Mouse (Mus musculus): ENCODE measurements around the gene Aox3. TPM values are rescaled to one million over a fixed set of nuclear protein-coding genes. Genes with fewer than 3 reads are reported as not detected.
A peak's percentile ranks its signal among the peaks of the same experiment; 100 is the strongest.

The Aox3 gene
- polyA plus RNA-seq, 1 experiment: 3.6 TPM

GRCm38 (mm10) chr1:58102494-58102893 lies 10.4 kb upstream of the Aox3 start:
- DNase-seq (ENCODE audit: extremely low spot score in 1 of 2, low spot score in 1 of 2): no peak

GRCm38 (mm10) chr1:58105685-58106084 lies 7.2 kb upstream of the Aox3 start:
- no peak for DNase-seq (ENCODE audit: extremely low spot score in 1 of 2, low spot score in 1 of 2)

- DNase-seq (ENCODE audit: extremely low spot score in 1 of 2, low spot score in 1 of 2): no peak
Observed at GRCm38 (mm10) chr1:58107066-58107465, 5.9 kb upstream of the Aox3 start.

GRCm38 (mm10) chr1:58110241-58110640 lies 2.7 kb upstream of the Aox3 start:
- no peak for DNase-seq (ENCODE audit: extremely low spot score in 1 of 2, low spot score in 1 of 2)

DNA sequence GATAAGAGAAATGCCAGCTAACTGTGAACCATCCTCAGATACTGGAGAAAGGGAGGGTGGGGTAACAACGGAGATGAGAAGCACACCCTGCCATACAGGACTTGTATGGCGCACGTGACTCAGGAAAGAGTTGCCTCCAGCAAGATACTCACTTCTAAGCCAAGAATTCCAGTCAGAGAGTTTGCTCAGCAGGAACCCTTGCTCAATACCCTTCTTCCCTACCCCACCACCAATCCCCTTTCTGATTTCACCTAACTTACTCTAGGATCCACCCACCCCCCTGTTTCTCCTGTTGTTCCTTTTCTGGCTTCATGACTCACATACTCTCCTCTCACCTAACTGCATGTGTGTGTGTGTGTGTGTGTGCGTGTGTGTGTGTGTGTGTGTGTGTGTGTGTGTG lies 1.6 kb upstream of the Aox3 start:
- no peak for DNase-seq (ENCODE audit: extremely low spot score in 1 of 2, low spot score in 1 of 2)

GRCm38 (mm10) chr1:58113441-58113840 lies 511 bp downstream of the Aox3 start:
- no peak for DNase-seq (ENCODE audit: extremely low spot score in 1 of 2, low spot score in 1 of 2)

GRCm38 (mm10) chr1:58114021-58114560 lies 1.2 kb downstream of the Aox3 start:
- no peak for DNase-seq (ENCODE audit: extremely low spot score in 1 of 2, low spot score in 1 of 2)

- no peak for DNase-seq (ENCODE audit: extremely low spot score in 1 of 2, low spot score in 1 of 2)
Observed at GRCm38 (mm10) chr1:58114666-58115375, 1.9 kb downstream of the Aox3 start.

DNA sequence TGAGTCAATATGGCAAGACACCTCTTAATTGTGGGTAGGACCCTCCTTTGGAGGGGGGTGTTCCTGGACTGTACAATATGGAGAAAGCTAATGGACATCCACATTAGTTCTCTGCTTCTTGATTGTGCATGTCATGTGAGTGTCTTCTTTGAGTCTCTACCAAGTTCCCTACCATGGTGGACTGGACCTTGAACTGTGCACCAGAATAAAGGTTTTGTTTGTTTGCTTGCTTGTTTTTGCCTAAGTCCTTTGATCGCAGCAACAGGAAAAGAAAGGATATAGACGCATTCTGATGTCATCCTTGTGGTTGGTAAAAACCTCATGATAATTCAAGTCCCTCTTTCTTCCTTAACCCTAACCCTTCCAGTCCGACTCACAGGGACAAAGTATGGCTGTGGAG lies 5.3 kb downstream of the Aox3 start:
- no peak for DNase-seq (ENCODE audit: extremely low spot score in 1 of 2, low spot score in 1 of 2)

DNA sequence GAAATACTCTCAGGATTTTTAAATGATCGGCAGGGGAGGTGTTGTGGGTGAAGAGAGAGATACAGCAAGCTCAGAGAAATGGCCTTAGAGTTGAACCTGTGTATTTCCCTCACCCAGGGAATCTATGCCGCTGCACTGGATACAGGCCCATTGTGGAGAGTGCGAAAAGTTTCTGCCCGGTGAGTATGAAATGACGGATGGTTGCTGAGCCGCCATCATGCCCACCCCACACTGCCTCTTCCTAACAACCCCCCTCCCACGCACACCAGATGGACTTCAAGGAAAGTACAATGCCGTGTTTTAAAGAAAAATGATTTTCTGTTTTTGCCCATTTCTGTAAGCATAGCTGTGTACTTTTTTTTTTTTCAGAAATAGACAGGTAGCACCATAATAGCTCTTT lies 12.0 kb downstream of the Aox3 start:
- DNase-seq (ENCODE audit: extremely low spot score in 1 of 2, low spot score in 1 of 2): peak in 1 of 2 experiments; percentile 23

GRCm38 (mm10) chr1:58137891-58138290 lies 25.0 kb downstream of the Aox3 start:
- DNase-seq (ENCODE audit: extremely low spot score in 1 of 2, low spot score in 1 of 2): no peak

- no peak for DNase-seq (ENCODE audit: extremely low spot score in 1 of 2, low spot score in 1 of 2)
Observed at GRCm38 (mm10) chr1:58138986-58139385, 26.1 kb downstream of the Aox3 start.

DNA sequence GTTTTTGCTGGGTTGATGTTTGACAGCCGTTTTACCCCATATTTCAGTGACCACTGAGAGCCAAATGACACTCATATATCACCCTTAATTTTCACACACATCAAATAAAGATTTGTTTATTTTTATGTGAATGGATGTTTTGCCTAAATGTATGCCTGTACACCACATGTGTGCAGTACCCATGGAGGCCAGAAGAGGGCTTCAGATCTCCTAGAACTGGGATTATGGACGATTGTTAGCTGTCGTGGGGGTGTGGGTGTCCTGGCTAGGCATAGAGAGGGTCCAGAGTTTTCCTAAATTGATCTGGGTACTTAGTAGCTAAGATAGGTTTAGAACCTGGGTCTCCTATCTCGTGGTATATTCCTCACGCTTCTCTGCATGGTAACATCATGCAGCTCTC lies 27.7 kb downstream of the Aox3 start:
- DNase-seq (ENCODE audit: extremely low spot score in 1 of 2, low spot score in 1 of 2): no peak

- peak; percentile 25 to 79 for DNase-seq (ENCODE audit: extremely low spot score in 1 of 2, low spot score in 1 of 2)
Observed at GRCm38 (mm10) chr1:58144384-58145069, 31.6 kb downstream of the Aox3 start.

- no peak for DNase-seq (ENCODE audit: extremely low spot score in 1 of 2, low spot score in 1 of 2)
Observed at GRCm38 (mm10) chr1:58146026-58146425, 33.1 kb downstream of the Aox3 start.

- no peak for DNase-seq (ENCODE audit: extremely low spot score in 1 of 2, low spot score in 1 of 2)
Observed at GRCm38 (mm10) chr1:58147776-58148175, 34.8 kb downstream of the Aox3 start.

DNA sequence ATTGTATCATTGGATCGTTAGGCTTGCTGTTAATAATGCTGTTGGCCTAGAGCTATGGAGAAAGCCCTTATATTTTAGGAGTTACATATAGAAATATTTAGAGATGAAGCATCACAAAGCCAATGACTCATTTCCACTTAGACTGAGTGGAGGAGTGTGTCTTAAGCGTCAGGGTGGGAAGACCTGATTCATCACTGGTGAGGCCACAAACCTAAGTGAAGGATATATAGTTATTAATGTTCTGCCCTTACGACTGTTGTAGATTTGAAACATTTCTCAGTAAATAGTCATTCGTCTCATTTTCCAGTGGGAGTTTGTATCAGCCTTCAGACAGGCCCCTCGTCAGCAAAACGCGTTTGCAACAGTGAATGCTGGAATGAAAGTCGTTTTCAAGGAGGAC lies 39.3 kb downstream of the Aox3 start:
- no peak for DNase-seq (ENCODE audit: extremely low spot score in 1 of 2, low spot score in 1 of 2)

GRCm38 (mm10) chr1:58156747-58157146 lies 43.8 kb downstream of the Aox3 start:
- DNase-seq (ENCODE audit: extremely low spot score in 1 of 2, low spot score in 1 of 2): peak in 1 of 2 experiments; percentile 67

DNA sequence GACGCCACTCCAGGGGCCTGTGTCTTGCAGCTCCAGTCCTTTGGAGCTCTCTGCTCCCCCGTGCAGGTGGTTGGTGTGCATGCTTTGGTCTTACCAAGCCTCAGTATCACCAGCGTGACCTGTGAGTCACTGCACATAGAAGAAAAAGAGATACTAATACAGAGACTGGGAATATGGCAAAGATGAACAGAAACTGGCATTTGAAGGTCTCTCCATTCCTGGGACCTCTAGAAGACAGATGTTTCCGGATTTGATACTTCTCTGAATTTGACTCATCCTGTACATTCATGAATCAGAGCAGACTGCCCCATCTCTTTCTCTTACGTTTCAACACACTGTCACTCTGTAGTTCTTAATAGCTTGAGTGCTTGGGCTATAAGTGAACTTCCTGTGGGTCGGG lies 57.0 kb downstream of the Aox3 start:
- DNase-seq (ENCODE audit: extremely low spot score in 1 of 2, low spot score in 1 of 2): no peak

GRCm38 (mm10) chr1:58188514-58189175 lies 75.7 kb downstream of the Aox3 start:
- DNase-seq (ENCODE audit: extremely low spot score in 1 of 2, low spot score in 1 of 2): no peak

DNA sequence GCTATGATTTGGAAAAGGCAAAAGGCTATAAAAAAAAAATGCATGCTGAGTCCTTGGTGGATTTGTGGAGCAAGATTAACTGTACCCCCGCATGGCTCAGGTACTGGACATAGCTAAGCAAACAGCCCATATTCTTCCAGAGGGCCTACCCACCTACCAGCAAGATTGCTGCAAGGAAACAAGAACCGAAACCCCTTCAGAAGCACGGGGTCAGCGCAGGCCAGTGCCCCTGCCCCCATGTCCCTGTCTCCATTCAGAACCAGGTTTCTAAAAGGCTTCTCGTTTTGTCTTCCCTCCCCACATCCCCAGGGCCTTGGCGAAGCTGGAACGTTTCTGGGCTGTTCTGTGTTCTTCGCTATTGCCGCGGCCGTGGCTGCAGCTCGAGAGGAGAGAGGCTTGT lies 81.4 kb downstream of the Aox3 start:
- no peak for DNase-seq (ENCODE audit: extremely low spot score in 1 of 2, low spot score in 1 of 2)
